Mouse (Mus musculus): ENCODE measurements around the gene Atp8a2.

- no peak for TF ChIP-seq CTCF (IDR thresholded peaks at IDR 0.05)
- TF ChIP-seq EP300 (IDR thresholded peaks at IDR 0.05), result no peak
These were observed 20.6 kb upstream of the Atp8a2 start for GRCm38 (mm10) chr14:60217616-60218015.

Measured in lung, postnatal 0 days (tissue).